Mouse (Mus musculus): ENCODE results near the gene Itm2c.

The Itm2c gene

DNA sequence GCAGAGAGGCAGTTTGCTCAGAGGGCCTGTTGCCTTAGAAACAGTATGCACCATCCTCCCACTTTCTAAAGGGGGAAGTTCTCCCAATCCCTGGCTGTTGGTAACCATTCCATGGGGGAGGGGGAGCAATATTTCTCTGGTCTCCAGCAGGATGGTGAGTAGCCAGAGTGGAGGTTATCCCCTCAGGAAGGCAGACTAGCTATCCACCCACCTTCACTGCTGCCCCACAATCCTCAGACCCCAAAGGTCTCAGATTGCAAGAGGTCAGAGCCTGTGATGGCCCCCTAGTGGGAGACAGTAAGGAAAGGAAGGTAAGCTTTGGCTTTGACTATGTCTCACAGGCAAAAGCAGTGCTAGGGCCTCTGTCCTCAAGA, 5.3 kb downstream of the Itm2c start:
- DNase-seq (ENCODE audit: low read depth, low spot score): peak; percentile 41

DNA sequence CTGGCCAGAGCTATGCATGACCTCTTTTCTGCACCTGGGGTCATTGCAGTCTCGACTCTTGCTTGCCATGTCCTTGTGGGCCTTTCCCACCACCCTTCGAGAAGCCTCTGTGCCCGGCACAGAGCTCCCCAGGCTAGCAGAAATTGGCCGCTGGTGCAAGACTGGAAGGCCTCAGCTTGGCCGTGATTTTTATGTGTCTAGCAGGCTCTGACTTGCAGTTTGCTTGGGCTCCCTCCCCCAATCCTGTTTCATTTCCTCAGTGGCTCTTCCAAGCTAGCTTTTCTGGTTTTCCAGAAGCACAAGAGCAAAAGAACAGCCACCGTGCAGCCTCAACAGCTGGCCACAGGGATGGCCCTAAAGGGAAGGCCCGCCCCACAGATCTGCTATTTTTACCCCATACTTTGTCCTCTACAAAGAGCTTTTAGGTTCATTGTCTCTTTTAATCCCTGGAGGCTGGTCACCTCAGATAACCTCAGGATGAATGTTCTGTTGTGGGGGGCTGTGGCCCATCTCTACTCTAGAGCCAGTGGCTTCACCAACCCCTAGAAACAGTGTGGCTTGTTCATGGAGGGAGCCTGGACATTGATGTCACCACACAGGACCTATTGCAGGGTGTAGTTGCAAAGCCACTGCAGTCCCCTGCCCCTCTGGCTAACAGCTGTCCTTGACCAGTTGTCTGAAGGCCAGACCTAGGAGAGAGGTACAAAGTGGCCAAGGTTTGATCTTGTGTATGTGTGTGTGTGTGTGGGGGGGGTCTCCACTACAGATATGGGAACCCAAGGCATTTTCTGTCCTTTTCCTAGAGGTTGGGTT, 6.6 kb downstream of the Itm2c start:
- no peak for DNase-seq (ENCODE audit: low read depth, low spot score)

DNA sequence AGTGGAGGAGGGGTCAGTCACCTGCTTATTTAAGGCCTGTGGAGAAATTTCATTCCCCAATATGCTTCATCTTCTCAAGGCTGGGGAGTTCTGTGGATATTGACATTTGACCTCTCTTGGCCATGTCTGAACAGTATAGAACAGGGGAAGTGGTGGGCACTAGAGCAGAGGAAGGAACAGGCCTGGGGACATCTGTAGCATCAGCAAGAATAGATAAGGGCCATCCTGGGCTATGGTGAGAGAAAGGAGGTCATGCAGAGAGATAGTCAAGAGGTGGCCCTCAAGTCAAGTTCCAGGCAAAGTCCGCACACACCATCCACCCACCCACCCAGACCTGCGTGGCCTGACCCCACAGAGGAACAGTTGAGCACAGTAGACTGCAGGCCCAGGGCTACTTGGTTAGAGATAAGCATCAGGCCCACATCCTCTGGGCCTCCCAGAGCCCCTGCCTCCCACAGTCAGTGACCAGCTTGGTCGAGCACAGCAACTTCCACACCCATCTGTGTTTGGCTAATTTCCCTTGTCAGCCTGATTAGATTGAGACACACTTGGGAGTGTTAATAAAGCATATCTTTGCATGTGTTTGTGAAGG, 7.5 kb downstream of the Itm2c start:
- DNase-seq (ENCODE audit: low read depth, low spot score): no peak

DNA sequence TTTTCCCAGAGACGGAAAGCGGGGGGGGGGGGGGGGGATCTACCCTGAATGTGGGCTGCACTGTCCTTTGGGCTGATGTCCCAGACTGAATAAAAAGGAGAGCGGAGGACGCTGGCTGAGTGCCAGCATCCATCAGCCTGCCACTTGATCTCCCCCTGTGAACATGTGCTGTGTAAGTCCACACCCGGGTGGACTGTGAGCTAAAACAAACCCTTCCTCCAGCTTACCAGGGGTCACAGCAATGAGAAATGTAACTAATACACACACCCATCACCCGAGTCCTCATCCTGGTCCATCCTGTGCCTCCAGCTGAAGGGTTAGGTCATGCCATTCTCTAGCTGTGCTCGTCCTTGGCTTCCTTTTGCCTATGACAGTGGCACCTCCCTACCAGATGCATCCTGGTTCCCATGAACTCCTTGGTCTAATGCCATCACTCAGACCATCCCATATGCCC, 8.1 kb downstream of the Itm2c start:
- DNase-seq (ENCODE audit: low read depth, low spot score): no peak

DNA sequence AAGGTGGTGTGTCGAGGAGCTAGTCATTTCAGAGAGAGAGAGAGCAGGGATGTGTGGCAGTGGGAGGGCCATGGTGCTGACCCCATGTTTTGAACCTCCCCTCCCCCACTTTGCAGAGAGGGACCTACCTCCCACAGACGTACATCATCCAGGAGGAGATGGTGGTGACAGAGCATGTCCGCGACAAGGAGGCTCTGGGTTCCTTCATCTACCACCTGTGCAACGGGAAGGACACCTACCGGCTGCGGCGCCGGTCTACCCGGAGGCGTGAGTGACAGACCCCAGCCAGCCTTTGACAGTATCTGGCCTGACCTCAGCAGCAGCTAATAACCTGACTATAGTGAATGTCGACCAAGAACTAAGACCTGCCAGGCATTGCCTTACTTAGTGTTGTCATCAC, 12.8 kb downstream of the Itm2c start:
- no peak for DNase-seq (ENCODE audit: low read depth, low spot score)

DNA sequence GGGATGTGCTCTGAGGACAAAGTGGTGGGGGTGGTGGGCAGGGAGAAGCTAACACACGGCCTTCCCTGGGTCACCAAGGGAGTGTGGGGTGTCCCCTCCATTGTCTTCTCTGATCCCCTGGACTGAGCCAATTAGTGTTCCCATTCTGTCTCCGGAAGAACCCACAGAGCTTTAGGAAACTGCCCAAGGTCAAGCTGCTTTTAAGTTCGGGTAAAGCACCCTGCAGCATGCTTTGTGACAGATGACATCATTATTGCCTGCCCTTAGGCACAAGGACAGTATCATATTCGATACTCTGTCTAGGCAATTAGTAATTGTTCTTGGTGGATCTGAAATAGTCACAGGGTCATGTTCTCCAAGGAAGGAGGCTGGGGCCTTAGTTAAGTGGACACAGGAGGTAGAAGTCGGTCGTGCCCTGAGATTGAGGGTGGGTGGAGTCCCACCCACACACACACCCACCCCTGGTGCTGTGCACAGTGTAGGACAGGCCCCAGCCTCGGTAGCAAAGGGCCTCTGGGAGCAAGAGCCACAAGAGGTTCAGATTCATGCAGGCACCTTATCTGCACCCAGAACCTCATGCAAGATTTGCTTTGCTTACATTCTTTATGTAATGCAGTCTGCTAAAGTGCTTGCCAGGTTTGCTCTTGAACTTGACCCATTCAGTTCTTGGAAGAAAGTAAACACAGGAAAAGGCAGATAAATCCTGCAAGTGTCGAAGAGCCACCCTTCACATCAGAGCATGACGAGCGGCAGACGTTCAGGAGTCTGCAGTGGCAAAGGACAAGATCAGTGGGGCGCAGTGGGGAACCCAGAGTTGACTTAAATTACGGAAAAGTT, 14.9 kb downstream of the Itm2c start:
- DNase-seq (ENCODE audit: low read depth, low spot score): peak; percentile 49

DNA sequence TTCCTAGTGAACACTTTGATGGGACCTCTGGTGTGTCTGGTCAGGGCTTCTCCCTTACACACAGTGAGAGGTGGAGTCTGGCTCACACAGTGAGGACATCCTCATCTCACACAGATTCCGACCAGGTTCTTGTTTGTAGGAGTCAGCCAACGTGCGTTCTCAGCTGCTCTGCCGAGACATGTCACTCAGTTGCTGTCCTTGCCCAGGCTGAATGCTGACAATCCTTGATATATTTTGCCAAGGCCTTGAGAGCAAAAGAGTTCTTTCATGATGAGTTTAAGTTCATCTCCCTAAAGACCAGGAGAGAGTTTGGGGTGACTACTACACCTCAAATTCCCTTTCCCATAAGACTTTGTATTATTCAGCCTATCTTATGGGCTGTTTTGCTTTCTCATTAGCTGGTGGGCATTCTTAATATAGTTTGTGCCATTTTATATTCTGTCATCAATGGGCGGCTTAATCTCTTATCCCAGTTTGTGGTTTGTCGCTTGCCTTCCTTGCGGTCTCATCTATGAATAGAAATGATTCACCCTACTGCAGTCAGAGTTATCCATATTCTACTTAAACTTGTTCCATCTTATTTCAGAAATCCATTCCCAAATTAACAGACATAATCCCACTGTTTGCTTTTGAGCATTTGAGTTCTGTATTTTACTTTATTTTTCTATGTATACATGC, 19.1 kb downstream of the Itm2c start:
- no peak for DNase-seq (ENCODE audit: low read depth, low spot score)

DNA sequence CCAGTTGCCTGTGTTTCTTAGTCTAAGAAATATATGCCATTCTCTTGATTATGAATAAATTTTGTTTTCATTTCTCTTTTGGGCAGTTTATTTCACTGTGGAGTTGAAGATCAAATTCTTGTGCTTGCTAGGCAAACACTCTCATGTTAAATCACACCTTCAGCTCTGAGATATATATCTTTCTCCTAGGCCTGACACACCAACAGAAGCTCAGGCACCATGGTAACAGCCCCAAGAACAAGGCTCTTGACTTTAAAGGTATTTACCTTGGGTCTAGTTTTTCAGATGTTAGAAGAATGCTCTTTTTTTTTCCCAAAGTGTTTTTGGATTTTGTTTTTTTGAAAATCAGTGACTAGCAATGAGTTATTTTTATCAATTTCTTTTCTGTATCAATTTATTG, 21.8 kb downstream of the Itm2c start:
- no peak for DNase-seq (ENCODE audit: low read depth, low spot score)

DNA sequence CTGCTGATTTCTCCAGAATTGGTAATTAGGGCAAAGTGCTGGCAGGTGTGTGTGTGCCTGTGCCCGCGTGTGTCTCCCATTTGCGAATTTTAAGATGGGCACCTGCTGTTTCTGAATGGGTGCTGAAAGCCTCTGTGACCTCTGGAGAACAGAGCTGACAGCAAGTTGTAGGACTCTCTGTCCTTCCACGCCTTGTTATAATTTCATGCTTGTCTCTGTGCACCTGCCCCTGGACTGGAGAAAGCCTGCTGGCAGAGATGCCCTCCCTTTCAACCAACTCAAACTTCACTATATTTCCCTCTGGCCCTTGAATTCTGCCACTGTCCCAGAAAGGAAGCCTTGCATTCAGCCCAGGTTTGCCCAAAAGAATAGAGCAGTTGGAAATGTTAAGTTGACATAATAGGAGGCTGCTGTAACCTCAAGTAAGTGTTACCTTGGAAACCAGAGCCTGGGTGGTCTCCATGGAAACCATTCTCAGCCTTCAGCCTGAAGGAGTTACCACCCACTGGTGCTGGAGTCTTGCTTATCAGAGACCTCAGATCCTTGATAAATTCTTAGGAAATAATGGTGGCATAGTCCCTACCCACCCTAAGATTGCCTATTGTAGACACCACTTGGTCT, 22.9 kb downstream of the Itm2c start:
- DNase-seq (ENCODE audit: low read depth, low spot score): peak; percentile 57

DNA sequence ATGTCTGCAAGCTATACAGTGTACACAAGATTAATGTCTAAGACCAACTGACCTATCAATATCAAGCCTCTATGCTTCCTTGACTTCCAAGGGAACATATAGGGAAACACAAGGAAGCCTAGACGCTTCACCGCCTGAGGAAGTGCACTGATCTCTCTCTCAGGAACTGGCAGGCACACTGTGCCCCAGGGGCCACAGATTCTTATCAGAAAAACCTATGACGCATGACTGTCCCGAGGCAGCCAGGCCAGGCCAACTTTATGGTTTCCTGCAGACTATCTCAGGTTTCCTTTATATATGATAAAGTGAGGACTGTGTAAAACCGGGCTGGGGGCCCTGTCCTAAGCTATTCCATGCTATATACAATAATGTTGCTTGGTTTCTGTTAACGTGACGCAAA, 25.5 kb downstream of the Itm2c start:
- no peak for DNase-seq (ENCODE audit: low read depth, low spot score)

DNA sequence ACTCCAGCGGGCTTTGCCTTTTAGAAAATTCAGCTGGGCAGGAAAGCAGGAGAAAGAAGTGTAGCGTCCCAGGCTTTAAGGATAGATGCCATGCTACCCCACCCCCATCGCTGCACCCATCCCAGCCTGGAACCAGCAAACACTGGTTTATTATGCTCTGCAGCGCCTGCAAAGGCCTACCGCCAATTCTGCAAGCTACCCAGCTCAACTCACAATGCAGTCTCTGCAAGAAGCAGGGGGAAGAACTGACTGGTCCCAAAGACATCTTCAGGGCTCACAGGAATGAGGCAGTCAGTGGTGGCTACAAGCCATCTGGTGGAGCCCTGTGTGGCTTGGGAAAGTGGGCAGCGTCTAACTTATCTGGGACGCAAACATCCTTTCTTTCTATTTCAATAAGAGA, 27.6 kb downstream of the Itm2c start:
- no peak for DNase-seq (ENCODE audit: low read depth, low spot score)

DNA sequence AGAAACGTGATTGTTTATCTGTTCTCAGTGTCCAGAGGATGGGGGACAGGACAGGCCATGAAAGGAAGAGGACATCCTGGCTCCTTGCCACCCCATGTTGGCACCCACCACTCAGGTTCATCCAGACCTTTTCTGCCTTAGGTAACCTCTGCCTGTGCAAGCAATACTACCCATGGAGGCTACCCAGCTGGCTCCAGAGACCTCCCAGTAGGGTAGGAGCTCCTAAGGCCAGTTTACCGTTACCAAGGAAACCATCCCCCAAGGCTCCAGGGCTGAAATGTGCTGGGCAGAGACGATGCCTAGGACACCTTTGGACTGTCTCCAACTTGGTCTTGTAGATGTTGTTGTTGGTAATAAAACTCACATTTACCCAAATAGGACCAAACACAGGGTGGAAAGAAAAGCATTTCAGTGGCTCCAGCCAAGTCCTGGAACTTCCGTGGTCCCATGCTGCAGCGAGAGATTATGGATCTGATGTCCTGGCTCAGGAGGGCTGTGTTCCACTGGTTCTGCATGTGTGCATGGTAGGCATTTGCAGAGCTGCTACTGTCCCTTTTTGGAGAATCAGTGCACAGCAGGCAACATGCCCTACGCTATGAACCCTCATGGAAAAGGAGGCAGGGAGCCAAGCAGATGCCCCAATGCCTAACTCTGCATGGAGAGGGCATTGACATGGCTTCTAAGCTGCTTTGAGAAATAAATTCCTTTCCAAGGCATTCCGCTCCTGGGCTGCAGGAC, 28.2 kb downstream of the Itm2c start:
- DNase-seq (ENCODE audit: low read depth, low spot score): no peak

DNA sequence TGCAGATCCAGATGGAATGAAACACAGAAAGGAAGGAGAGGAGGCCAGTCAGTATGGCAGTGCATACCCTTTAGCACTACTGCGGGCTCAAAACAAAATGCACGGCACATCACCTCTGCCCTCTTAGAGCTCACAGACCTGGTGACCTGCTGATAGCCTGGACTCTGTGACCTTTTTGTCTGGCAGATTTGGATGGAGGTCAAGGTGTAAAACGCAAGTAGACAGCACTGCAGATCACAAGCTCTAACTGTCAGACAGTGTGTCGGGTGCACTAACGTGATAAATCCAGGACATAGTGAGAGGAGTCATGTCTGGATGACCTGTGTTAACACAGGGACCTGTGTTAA, 28.8 kb downstream of the Itm2c start:
- no peak for DNase-seq (ENCODE audit: low read depth, low spot score)

DNA sequence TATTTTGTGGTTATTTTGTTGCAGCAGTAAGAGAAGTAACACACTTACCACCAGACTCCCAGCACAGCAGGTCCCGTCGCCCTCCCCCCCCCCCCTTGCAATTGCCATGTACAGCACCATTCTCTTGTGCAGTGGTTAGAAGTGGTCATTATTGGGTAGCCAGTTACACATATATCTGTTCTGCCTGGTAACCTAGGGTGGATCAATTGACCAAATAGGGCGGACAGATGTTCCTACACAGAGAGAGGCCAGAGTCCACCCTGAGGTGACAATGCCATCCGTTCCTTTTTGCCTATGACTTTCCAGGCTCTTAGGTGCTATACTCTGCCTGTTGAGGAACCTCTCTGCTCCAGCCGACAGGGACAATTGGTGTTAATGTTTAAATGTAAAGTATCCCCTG, 31.1 kb downstream of the Itm2c start:
- DNase-seq (ENCODE audit: low read depth, low spot score): no peak

DNA sequence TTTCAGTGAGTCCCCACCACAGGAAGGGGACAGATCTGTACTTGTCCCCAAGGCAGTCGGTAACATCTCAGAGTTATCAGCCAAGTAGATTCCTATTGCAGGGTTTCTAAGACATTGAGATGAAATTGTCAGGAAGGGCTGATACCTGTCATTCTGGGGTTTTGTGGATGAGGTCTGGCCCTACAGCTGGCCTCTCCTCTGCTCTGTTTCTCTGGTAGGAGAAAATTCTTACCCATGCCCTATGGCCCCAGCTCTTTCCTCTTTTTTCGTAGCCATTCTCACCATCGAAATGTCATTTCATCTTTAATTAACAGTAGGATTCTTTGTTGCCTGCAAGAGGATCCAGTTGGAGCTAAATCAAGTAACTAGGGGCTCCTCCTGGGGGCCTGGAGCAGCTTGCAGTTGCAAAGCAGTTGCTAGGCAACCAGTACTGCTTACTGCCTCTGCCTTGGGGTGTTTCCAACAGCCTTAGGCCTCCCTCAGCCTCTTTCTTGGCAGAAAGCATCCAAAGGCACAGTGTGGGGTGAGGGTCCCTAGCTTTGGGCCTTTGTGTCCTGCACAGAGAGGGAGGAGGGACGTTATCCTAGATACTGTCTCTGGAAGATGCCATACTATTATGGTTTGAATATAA, 34.1 kb downstream of the Itm2c start, which contains the start of gene 4933407L21Rik:
Gene 4933407L21Rik, plus strand, starts transcription at position 427 of the 631 bp plus-strand sequence.
- DNase-seq (ENCODE audit: low read depth, low spot score): no peak

DNA sequence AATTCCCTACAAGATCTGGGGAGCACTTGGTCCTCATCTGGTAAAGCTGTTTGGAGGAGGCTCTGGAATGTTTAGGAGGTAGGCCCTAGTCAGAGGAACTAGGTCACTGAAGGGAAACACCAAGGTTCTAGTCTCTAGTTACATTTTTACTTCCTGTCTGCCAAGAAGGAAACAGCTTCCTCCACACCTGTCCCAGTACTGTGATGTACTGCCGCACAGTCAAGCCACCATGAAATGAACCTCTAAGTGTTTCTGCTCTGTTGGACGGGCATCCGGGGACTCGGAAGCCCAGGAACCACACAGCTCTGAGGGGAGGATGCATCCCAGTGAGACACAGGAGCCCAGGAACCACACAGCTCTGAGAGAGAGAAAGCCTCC, 34.6 kb downstream of the Itm2c start:
- no peak for DNase-seq (ENCODE audit: low read depth, low spot score)

DNA sequence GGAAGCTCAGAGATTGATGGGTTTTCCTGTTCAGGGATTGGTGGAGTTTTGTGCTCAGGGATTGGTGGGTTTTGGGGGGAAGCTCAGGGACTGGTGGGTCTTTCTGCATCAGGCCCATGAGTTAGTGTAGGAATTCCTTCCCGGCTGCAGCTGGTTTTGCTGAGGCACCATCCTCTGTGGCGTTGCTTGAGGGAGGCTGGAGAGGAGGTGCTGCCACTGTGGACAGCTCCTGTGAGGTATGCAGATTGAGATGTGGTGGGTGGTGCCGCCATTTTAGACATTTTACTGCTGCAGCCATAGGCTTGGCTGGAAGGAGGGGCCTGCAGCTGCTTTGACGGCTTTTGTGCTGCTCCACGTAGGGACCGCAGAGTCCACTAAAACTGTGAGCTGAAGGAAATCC, 35.3 kb downstream of the Itm2c start:
- DNase-seq (ENCODE audit: low read depth, low spot score): peak; percentile 55

DNA sequence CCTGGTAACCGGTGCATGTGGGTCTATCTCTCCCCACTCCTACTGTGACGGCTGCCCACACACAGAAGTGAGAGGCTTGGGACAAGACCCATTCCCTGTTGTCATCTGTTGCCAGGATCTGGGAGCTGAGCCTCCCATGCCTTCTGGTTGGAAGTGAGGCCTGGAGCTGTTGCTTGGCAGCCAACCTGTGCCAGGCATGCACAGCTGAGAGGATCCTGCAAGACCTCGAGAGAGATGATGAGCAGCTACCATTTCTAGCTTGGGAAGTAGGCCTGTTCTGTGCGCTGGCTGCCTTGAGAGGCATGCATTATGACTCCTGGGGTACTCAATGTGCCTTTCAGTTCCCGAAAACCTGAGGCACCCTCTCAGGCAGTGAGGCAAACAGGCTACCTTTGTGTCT, 37.1 kb downstream of the Itm2c start:
- no peak for DNase-seq (ENCODE audit: low read depth, low spot score)

DNA sequence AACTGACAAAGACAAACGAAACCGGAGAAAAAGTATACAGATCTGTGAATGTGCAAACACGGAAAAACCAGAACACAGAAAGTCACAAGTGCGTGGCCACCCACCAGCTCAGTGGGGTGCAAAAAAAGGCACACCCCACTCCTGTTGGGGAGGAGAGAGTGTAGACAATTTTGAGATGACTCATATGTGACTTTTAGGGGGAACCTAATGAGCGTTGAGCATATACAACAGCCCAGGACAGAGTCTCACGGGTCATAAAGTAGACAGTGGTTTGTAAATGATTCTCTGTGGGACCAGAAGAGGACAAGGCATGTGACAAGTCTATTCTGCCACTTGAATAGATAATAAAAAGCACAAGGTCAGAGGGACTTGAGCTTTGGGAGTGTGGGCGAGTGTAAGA, 39.1 kb downstream of the Itm2c start:
- DNase-seq (ENCODE audit: low read depth, low spot score): peak; percentile 17

All from ES-CJ7 (cell line).